Mouse (Mus musculus): Measurements from ENCODE around the gene Gm8439. TPM values are rescaled to one million over a fixed set of nuclear protein-coding genes. Genes with fewer than 3 reads are reported as not detected.

The Gm8439 gene
- total and polyA plus RNA-seq, 2 experiments from 2014 or later = not detected

GRCm38 (mm10) chr4:120570438-120571069, 18.0 kb upstream of the Gm8439 start:
- no peaks in the 10 kb centered on the region for H3K9me3 ChIP-seq (ENCODE audit: low read length)

GRCm38 (mm10) chr4:120571070-120571464, 17.5 kb upstream of the Gm8439 start:
- Histone ChIP-seq H3K27ac (ENCODE audit: low read depth, low read length) (no peak overlapping the region), H3K9ac (no peak overlapping the region), H3K9me3 (ENCODE audit: low read length) (no peaks in the 10 kb centered on the region), H3K4me3 (ENCODE audit: low read depth, low read length) (no peak overlapping the region; the same call in 1 of the 2 replicates), H3K27me3 (ENCODE audit: insufficient read depth, low read length) (no peaks in the 10 kb centered on the region), H3K4me2 (ENCODE audit: low read depth) (peak overlapping the region; percentile 81; the same call in 1 of the 2 replicates), H3K36me3 (ENCODE audit: insufficient read depth) (no peaks in the 10 kb centered on the region), H3K4me1 (ENCODE audit: insufficient read depth) (peaks cover 21% of the 10 kb centered on the region)
- DNase-seq (no peak), ATAC-seq (no peak)
- no peak for TF ChIP-seq CTCF (IDR thresholded peaks at IDR 0.05; ENCODE audit: low read depth)
- 80% methylated on average over 3 of the region's 3 CpGs for WGBS

More at GRCm38 (mm10) chr4:120570438-120571069, 18.0 kb upstream of the Gm8439 start:
- peak overlapping the region; percentile 65 for H3K4me3 ChIP-seq (ENCODE audit: low read depth, low read length)
- peak overlapping the region; percentile 96 for H3K27ac ChIP-seq (ENCODE audit: low read depth, low read length)
- 2% methylated on average over 27 of the region's 27 CpGs for WGBS
- peak overlapping the region; percentile 83 for H3K9ac ChIP-seq
- DNase-seq (no peak), ATAC-seq (peak; percentile 50)
- H3K27me3 ChIP-seq (ENCODE audit: insufficient read depth, low read length) = no peaks in the 10 kb centered on the region
- peaks cover 21% of the 10 kb centered on the region for H3K4me1 ChIP-seq (ENCODE audit: insufficient read depth)
- H3K4me2 ChIP-seq (ENCODE audit: low read depth) = peak overlapping the region; percentile 81
- no peaks in the 10 kb centered on the region for H3K36me3 ChIP-seq (ENCODE audit: insufficient read depth)
- no peak for TF ChIP-seq CTCF (IDR thresholded peaks at IDR 0.05; ENCODE audit: low read depth)

- Histone ChIP-seq H3K36me3 (ENCODE audit: insufficient read depth) (no peaks in the 10 kb centered on the region), H3K9ac (no peak overlapping the region), H3K4me3 (ENCODE audit: low read depth, low read length) (no peak overlapping the region), H3K27ac (ENCODE audit: low read depth, low read length) (no peak overlapping the region), H3K4me2 (ENCODE audit: low read depth) (no peak overlapping the region), H3K4me1 (ENCODE audit: insufficient read depth) (peaks cover 21% of the 10 kb centered on the region), H3K27me3 (ENCODE audit: insufficient read depth, low read length) (no peaks in the 10 kb centered on the region), H3K9me3 (ENCODE audit: low read length) (no peaks in the 10 kb centered on the region)
- TF ChIP-seq CTCF (IDR thresholded peaks at IDR 0.05; ENCODE audit: low read depth) = no peak
- DNase-seq = no peak
- 51% methylated on average over 3 of the region's 3 CpGs for WGBS
- ATAC-seq = no peak
Observed at GRCm38 (mm10) chr4:120571691-120572090, 16.9 kb upstream of the Gm8439 start.

- no peaks in the 10 kb centered on the region for H3K27me3 ChIP-seq (ENCODE audit: insufficient read depth, low read length)
- H3K9ac ChIP-seq = no peak overlapping the region
- H3K4me1 ChIP-seq (ENCODE audit: insufficient read depth) = no peaks in the 10 kb centered on the region
- 85% methylated on average over 5 of the region's 5 CpGs for WGBS
- no peak overlapping the region for H3K4me2 ChIP-seq (ENCODE audit: low read depth)
- DNase-seq = no peak
- ATAC-seq = no peak
- TF ChIP-seq CTCF (IDR thresholded peaks at IDR 0.05; ENCODE audit: low read depth) = no peak
- no peaks in the 10 kb centered on the region for H3K9me3 ChIP-seq (ENCODE audit: low read length)
- no peaks in the 10 kb centered on the region for H3K36me3 ChIP-seq (ENCODE audit: insufficient read depth)
- no peak overlapping the region for H3K4me3 ChIP-seq (ENCODE audit: low read depth, low read length)
- H3K27ac ChIP-seq (ENCODE audit: low read depth, low read length) = no peak overlapping the region
Observed at GRCm38 (mm10) chr4:120580894-120581293, 7.7 kb upstream of the Gm8439 start.

GRCm38 (mm10) chr4:120581711-120582110, 6.8 kb upstream of the Gm8439 start:
- WGBS = 84% methylated on average over 9 of the region's 9 CpGs
- H3K4me1 ChIP-seq (ENCODE audit: insufficient read depth) = no peaks in the 10 kb centered on the region
- no peaks in the 10 kb centered on the region for H3K36me3 ChIP-seq (ENCODE audit: insufficient read depth)
- no peak for ATAC-seq
- DNase-seq = no peak
- no peak for TF ChIP-seq CTCF (IDR thresholded peaks at IDR 0.05; ENCODE audit: low read depth)
- H3K4me3 ChIP-seq (ENCODE audit: low read depth, low read length) = no peak overlapping the region
- no peak overlapping the region for H3K27ac ChIP-seq (ENCODE audit: low read depth, low read length)
- H3K27me3 ChIP-seq (ENCODE audit: insufficient read depth, low read length) = no peaks in the 10 kb centered on the region
- no peak overlapping the region for H3K4me2 ChIP-seq (ENCODE audit: low read depth)
- H3K9me3 ChIP-seq (ENCODE audit: low read length) = no peaks in the 10 kb centered on the region
- no peak overlapping the region for H3K9ac ChIP-seq

- no peak for TF ChIP-seq CTCF (IDR thresholded peaks at IDR 0.05; ENCODE audit: low read depth)
- 22% methylated on average over 1 of the region's 1 CpGs for WGBS
- Histone ChIP-seq H3K4me3 (ENCODE audit: low read depth, low read length) (no peak overlapping the region), H3K4me1 (ENCODE audit: insufficient read depth) (no peaks in the 10 kb centered on the region), H3K9me3 (ENCODE audit: low read length) (no peaks in the 10 kb centered on the region), H3K36me3 (ENCODE audit: insufficient read depth) (no peaks in the 10 kb centered on the region), H3K27me3 (ENCODE audit: insufficient read depth, low read length) (no peaks in the 10 kb centered on the region; the same call in 1 of the 2 replicates), H3K4me2 (ENCODE audit: low read depth) (no peak overlapping the region), H3K9ac (no peak overlapping the region), H3K27ac (ENCODE audit: low read depth, low read length) (no peak overlapping the region)
- ATAC-seq (no peak), DNase-seq (no peak)
Observed at GRCm38 (mm10) chr4:120586986-120587385, 1.6 kb upstream of the Gm8439 start.

GRCm38 (mm10) chr4:120589070-120589469, 525 bp downstream of the Gm8439 start:
- Histone ChIP-seq H3K4me2 (ENCODE audit: low read depth) (no peak overlapping the region), H3K27me3 (ENCODE audit: insufficient read depth, low read length) (no peaks in the 10 kb centered on the region; the same call in 1 of the 2 replicates), H3K4me1 (ENCODE audit: insufficient read depth) (no peaks in the 10 kb centered on the region), H3K9ac (no peak overlapping the region), H3K9me3 (ENCODE audit: low read length) (no peaks in the 10 kb centered on the region), H3K27ac (ENCODE audit: low read depth, low read length) (no peak overlapping the region), H3K4me3 (ENCODE audit: low read depth, low read length) (no peak overlapping the region), H3K36me3 (ENCODE audit: insufficient read depth) (no peaks in the 10 kb centered on the region)
- TF ChIP-seq CTCF (IDR thresholded peaks at IDR 0.05; ENCODE audit: low read depth) = no peak
- DNase-seq (no peak), ATAC-seq (no peak)
- 17% methylated on average over 3 of the region's 3 CpGs for WGBS

Data from forebrain, postnatal 0 days (tissue).